Mouse (Mus musculus) kidney, embryonic 16.5 days (tissue): ENCODE results near the gene Tnnt3. TPM values are rescaled to one million over a fixed set of nuclear protein-coding genes. Genes with fewer than 3 reads are reported as not detected.

Experiments used
- ATAC-seq: fragments of 200-750 bp; cut with Nextera tagmentation; 2 replicates; pipeline ENCODE4 v1.8.0; 2017; ENCODE audit warnings: moderate TSS enrichment; ENCODE audit not compliant: low FRiP score, low TSS enrichment
- H3K27ac ChIP-seq: fragments of 300-500 bp; sonication (generic); 2 replicates; pipeline ENCODE4 v1.5.1; 2014; ENCODE audit warnings: low read length
- H3K27me3 ChIP-seq: fragments of 300-500 bp; sonication (generic); 2 replicates; pipeline ENCODE4 v1.6.1; 2014; ENCODE audit warnings: low read length, control low read depth, mixed read lengths; ENCODE audit not compliant: insufficient read depth
- H3K36me3 ChIP-seq: fragments of 300-500 bp; sonication (generic); 2 replicates; pipeline ENCODE4 v1.6.1; 2014; ENCODE audit warnings: low read length, control low read depth, mixed read lengths; ENCODE audit not compliant: insufficient read depth
- H3K4me1 ChIP-seq: fragments of 300-500 bp; sonication (generic); 2 replicates; pipeline ENCODE4 v1.6.1; 2014; ENCODE audit warnings: low read length, control low read depth, mixed read lengths; ENCODE audit not compliant: insufficient read depth
- H3K4me2 ChIP-seq: fragments of 300-500 bp; sonication (generic); replicated peaks from 2 replicates; pipeline ENCODE4 v1.6.1; 2014; ENCODE audit warnings: low read depth, low read length
- H3K4me3 ChIP-seq: fragments of 300-500 bp; sonication (generic); 2 replicates; pipeline ENCODE4 v1.5.1; 2014; ENCODE audit warnings: mild to moderate bottlenecking, low read length
- H3K9ac ChIP-seq: fragments of 300-500 bp; sonication (generic); replicated peaks from 2 replicates; pipeline ENCODE4 v1.6.1; 2014; ENCODE audit warnings: low read length
- H3K9me3 ChIP-seq: fragments of 300-500 bp; sonication (generic); 2 replicates; pipeline ENCODE4 v1.6.1; 2016; ENCODE audit warnings: low read length, control low read depth
- WGBS: fragments of 180-500 bp; shearing (Covaris S2); extraction: QIAGEN DNeasy Blood & Tissue Kit; methylation state at CpG from one replicate; pipeline ENCODE4 v1.1.7; 2014; 5-methylcytosine and 5-hydroxymethylcytosine counted together
- polyA plus RNA-seq: library from polyadenylated mRNA; unstranded; fragments of >200 nt; fragmentation: Nextera tagmentation; extraction: Ambion mirVana; gene quantifications from 2 replicates; pipeline ENCODE4 v1.2.1, GENCODE M21; 2015

The Tnnt3 gene
- 14.2 and 17.2 TPM in 2 replicates for polyA plus RNA-seq

GRCm38 (mm10) chr7:142498575-142498974 lies at the start of gene Tnnt3:
Tnnt3 (plus strand) TSS chr7:142498836.
- H3K36me3 ChIP-seq = peaks cover 13% of the 10 kb centered on the region; the same call in 1 of the 2 replicates
- no peak within 1 kb of the TSS for H3K4me2 ChIP-seq
- no peak within 1 kb of the TSS for H3K4me3 ChIP-seq
- H3K4me1 ChIP-seq = peaks cover 13% of the 10 kb centered on the region
- no peak; the same call in 1 of the 2 replicates for ATAC-seq
- H3K9me3 ChIP-seq = no peaks in the 10 kb centered on the region
- H3K27me3 ChIP-seq = no peaks in the 10 kb centered on the region
- WGBS = 89% methylated on average over 2 of the region's 2 CpGs
- H3K9ac ChIP-seq = no peak within 1 kb of the TSS
- H3K27ac ChIP-seq = peak within 1 kb of the TSS; percentile 51; the same call in 1 of the 2 replicates

- Histone ChIP-seq H3K27ac (no peak overlapping the region), H3K4me1 (peaks cover 9% of the 10 kb centered on the region; the same call in 1 of the 2 replicates), H3K9me3 (no peaks in the 10 kb centered on the region), H3K4me3 (no peak overlapping the region), H3K4me2 (no peak overlapping the region), H3K27me3 (no peaks in the 10 kb centered on the region), H3K9ac (no peak overlapping the region), H3K36me3 (no peaks in the 10 kb centered on the region)
- no peak for ATAC-seq
- WGBS = 75% methylated on average over 6 of the region's 6 CpGs
These were observed 49.5 kb upstream of the Tnnt3 start for GRCm38 (mm10) chr7:142449038-142449617.

- no peak for ATAC-seq
- Histone ChIP-seq H3K9ac (no peak overlapping the region; the same call in 1 of the 2 replicates), H3K4me1 (peaks cover 39% of the 10 kb centered on the region), H3K9me3 (no peaks in the 10 kb centered on the region), H3K27ac (peak overlapping the region; percentile 93), H3K27me3 (no peaks in the 10 kb centered on the region), H3K4me2 (no peak overlapping the region), H3K36me3 (no peaks in the 10 kb centered on the region), H3K4me3 (no peak overlapping the region)
- 24% methylated on average over 1 of the region's 1 CpGs for WGBS
These were observed 43.9 kb upstream of the Tnnt3 start for GRCm38 (mm10) chr7:142454706-142455105.

DNA sequence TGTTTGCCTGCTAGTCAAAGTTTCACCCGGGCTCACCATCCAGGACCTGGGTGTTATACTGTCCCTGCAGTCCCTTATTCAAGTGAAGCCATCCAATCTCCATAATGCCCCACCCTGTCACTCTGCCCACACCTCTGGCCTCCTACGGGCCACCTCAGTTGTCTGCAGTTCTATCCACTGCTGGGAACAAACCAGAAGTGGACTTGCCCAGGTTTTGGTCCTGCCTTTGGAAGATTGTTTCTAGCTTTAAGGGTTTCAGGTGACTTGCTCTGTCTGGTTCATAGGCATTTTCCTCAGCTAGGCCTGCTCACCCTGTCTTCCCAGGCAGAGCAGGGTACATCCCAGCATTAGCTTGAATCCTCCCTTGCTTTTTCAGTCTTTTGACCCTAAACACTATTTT lies 43.4 kb upstream of the Tnnt3 start:
- no peak for ATAC-seq
- Histone ChIP-seq H3K4me2 (no peak overlapping the region), H3K9me3 (no peaks in the 10 kb centered on the region), H3K36me3 (no peaks in the 10 kb centered on the region), H3K9ac (no peak overlapping the region; the same call in 1 of the 2 replicates), H3K27me3 (no peaks in the 10 kb centered on the region), H3K4me3 (no peak overlapping the region), H3K27ac (peak overlapping the region; percentile 93), H3K4me1 (peaks cover 39% of the 10 kb centered on the region)
- WGBS = 40% methylated on average over 2 of the region's 2 CpGs

DNA sequence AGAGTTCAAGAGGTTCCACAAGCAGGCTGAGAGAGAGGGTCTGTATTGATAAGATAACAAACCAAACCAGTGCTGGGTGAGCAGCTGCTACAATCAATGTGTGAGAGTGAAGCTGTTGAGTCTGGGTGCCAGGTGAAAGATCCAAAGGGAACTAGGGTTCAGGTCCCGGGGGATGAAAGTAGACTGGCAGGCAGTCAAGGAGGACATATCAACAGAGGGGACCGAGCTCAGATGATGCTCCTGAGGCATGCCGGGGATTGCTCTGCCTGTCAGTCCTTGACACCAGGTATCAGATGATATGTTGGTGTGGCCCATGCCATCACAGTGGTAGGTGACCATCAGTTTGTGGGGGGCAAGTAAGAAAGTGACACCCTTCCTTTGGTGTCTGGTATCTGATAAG lies 41.8 kb upstream of the Tnnt3 start:
- H3K27me3 ChIP-seq = no peaks in the 10 kb centered on the region
- H3K4me1 ChIP-seq = peaks cover 39% of the 10 kb centered on the region
- peak overlapping the region; percentile 93 for H3K27ac ChIP-seq
- H3K4me2 ChIP-seq = no peak overlapping the region
- H3K9ac ChIP-seq = peak overlapping the region; percentile 20; the same call in 1 of the 2 replicates
- no peak overlapping the region for H3K4me3 ChIP-seq
- H3K9me3 ChIP-seq = no peaks in the 10 kb centered on the region
- 77% methylated on average over 3 of the region's 3 CpGs for WGBS
- ATAC-seq = no peak
- no peaks in the 10 kb centered on the region for H3K36me3 ChIP-seq

- Histone ChIP-seq H3K4me1 (peaks cover 39% of the 10 kb centered on the region), H3K9ac (peak overlapping the region; percentile 15; the same call in 1 of the 2 replicates)
These were observed 41.3 kb upstream of the Tnnt3 start for GRCm38 (mm10) chr7:142457227-142457811.

DNA sequence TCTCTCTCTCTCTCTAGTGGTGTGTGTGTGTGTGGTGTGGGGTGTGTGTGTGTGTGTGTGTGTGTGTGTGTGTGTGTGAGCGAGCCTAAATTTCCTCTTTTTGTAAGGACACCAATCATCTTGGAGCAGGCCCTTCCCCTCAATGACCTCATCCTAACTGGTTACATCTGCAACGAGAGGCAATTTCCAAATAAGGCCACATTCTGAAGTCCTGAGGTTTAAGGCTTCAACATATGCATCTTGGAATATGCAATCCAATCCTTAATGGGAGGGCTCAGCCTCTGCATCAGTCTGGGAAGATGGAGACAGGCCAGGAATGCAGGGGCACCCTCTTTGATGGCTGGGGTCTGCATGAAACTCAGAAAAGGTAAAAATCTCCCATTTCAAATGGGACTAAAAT lies 40.6 kb upstream of the Tnnt3 start:
- Histone ChIP-seq H3K9me3 (no peaks in the 10 kb centered on the region), H3K4me1 (peaks cover 37% of the 10 kb centered on the region), H3K4me2 (no peak overlapping the region), H3K27me3 (no peaks in the 10 kb centered on the region), H3K36me3 (no peaks in the 10 kb centered on the region), H3K27ac (peak overlapping the region; percentile 93), H3K4me3 (no peak overlapping the region), H3K9ac (no peak overlapping the region; the same call in 1 of the 2 replicates)
- WGBS = 23% methylated on average over 2 of the region's 2 CpGs
- ATAC-seq = peak; percentile 50

More at GRCm38 (mm10) chr7:142457227-142457811, 41.3 kb upstream of the Tnnt3 start:
- WGBS = 14% methylated on average over 3 of the region's 3 CpGs
- peak; percentile 52 for ATAC-seq
- H3K4me3 ChIP-seq = no peak overlapping the region
- no peaks in the 10 kb centered on the region for H3K27me3 ChIP-seq
- no peaks in the 10 kb centered on the region for H3K9me3 ChIP-seq
- no peaks in the 10 kb centered on the region for H3K36me3 ChIP-seq
- H3K4me2 ChIP-seq = no peak overlapping the region
- H3K27ac ChIP-seq = peak overlapping the region; percentile 93

DNA sequence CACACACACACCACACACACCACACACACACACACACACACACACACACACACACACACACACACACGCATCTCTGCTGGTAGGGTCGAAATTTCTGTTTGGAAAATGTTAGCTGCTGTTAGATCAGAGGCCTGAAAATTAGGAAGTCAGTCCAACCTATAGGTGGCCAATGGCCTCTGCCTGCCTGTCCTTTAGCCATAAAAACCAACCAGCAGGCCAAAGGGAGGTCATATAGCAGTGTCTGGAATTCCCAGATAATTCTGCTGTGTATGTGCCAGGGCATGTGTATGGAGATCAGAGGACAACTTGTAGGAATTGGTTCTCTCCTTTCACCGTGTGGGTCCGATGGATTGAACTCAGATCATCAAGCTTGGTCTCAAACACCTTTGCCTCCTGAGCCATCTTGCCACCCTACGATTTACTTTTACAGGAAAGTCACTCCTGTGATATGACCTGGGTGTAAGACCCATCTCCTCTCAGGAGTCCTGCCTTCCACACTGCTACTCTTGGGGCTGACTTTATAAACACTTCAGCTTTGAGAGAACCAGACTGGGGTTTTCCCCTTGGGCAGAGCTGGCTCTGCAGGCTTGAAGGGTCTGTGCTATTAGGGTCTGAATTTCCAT lies 39.8 kb upstream of the Tnnt3 start:
- peak overlapping the region; percentile 93 for H3K27ac ChIP-seq
- H3K9me3 ChIP-seq = no peaks in the 10 kb centered on the region
- no peak overlapping the region for H3K4me3 ChIP-seq
- ATAC-seq = no peak
- H3K4me1 ChIP-seq = peaks cover 34% of the 10 kb centered on the region
- 77% methylated on average over 5 of the region's 5 CpGs for WGBS
- no peak overlapping the region for H3K4me2 ChIP-seq
- no peaks in the 10 kb centered on the region for H3K27me3 ChIP-seq
- H3K9ac ChIP-seq = no peak overlapping the region
- no peaks in the 10 kb centered on the region for H3K36me3 ChIP-seq

DNA sequence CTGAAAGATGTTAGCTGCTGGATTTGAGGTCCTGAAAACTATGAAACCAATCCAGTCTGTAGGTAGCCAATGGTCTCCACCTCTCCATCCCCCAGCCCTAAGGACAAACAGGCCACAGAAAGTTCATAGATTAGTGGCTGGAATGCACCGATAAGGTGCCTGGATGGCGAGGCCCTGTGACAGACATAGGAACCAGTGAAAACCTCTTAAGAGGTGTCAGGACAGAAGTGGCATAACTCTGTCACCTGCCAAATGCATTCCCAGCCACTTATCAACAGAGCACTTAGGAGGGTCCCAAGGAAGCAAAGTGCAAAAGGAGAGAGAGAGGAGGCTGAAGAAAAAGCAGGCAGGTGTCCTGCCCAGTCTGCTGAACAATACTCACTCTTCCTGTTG lies 39.3 kb upstream of the Tnnt3 start:
- no peaks in the 10 kb centered on the region for H3K9me3 ChIP-seq
- no peak overlapping the region for H3K4me2 ChIP-seq
- H3K4me3 ChIP-seq = no peak overlapping the region
- ATAC-seq = no peak
- H3K27me3 ChIP-seq = no peaks in the 10 kb centered on the region
- peak overlapping the region; percentile 93 for H3K27ac ChIP-seq
- H3K4me1 ChIP-seq = peaks cover 29% of the 10 kb centered on the region
- no peak overlapping the region for H3K9ac ChIP-seq
- WGBS = 73% methylated on average over 2 of the region's 2 CpGs
- no peaks in the 10 kb centered on the region for H3K36me3 ChIP-seq

GRCm38 (mm10) chr7:142460636-142461077 lies 38.0 kb upstream of the Tnnt3 start, which contains the start of gene Lsp1:
Lsp1 (plus strand) TSS chr7:142460809.
- no peak within 1 kb of the TSS for H3K4me3 ChIP-seq
- H3K4me2 ChIP-seq = no peak within 1 kb of the TSS
- H3K9me3 ChIP-seq = no peaks in the 10 kb centered on the region
- H3K27me3 ChIP-seq = no peaks in the 10 kb centered on the region
- WGBS = 94% methylated on average over 7 of the region's 7 CpGs
- peaks cover 20% of the 10 kb centered on the region for H3K4me1 ChIP-seq
- H3K36me3 ChIP-seq = no peaks in the 10 kb centered on the region
- H3K27ac ChIP-seq = no peak within 1 kb of the TSS
- H3K9ac ChIP-seq = no peak within 1 kb of the TSS
- ATAC-seq = no peak
